Mouse (Mus musculus): ENCODE results near the gene Mas1. TPM values are rescaled to one million over a fixed set of nuclear protein-coding genes. Genes with fewer than 3 reads are reported as not detected.

Mas1 gene
- polyA plus RNA-seq, 1 experiment: not detected

DNA sequence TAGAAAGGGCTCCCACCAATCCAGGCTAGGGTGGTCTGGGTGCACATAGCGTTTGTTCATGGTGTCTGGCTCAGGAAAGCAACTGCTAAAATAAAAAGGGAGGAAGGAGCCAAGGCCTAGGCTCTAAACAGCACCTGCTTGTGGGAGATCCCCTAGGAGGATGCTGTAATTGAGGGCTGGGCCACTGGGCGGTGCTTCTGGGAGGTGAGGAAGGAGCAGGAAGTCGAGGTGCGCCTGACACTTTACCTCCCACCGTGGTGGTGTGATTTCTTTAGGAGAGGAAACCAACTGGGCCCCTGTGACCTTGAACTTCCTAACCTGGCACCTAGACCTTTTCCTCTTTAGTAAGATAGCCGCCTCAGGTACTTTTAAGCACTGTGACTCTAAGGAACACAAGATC is 18.7 kb upstream of the Mas1 start:
- Histone ChIP-seq H3ac (ENCODE audit: control insufficient read depth, insufficient read length, low read depth) (no peak overlapping the region), H3K36me3 (ENCODE audit: control insufficient read depth, insufficient read depth) (no peaks in the 10 kb centered on the region), H3K27me3 (ENCODE audit: control insufficient read depth, insufficient read depth, insufficient read length) (no peaks in the 10 kb centered on the region), H3K4me3 (ENCODE audit: insufficient read depth, poor library complexity, severe bottlenecking) (no peak overlapping the region), H3K79me2 (ENCODE audit: control insufficient read depth, insufficient read depth) (no peaks in the 10 kb centered on the region), H3K79me3 (ENCODE audit: low read depth) (no peaks in the 10 kb centered on the region)
- TF ChIP-seq CEBPB (IDR thresholded peaks at IDR 0.05; ENCODE audit: low read depth): no peak
- TF ChIP-seq CTCF (IDR thresholded peaks at IDR 0.05; ENCODE audit: control insufficient read depth, insufficient read depth, insufficient read length): no peak

DNA sequence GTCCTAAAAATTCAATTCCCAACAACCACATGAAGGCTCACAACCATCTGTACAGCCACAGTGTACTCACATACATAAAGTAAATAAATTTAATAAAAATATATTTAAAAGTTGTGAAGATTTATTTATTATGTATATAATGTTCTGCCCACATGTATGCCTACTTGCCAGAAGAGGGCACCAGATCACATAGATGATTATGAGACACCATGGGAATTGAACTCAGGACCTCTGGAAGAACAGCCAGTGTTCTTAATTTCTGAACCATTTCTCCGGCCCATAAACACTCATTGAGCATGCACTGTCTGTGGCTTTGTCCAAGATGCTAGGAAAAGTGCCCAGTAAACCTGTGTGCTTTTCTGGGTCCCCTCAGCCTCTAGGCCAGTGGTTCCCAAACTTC is 13.3 kb upstream of the Mas1 start:
- H3K36me3 ChIP-seq (ENCODE audit: control insufficient read depth, insufficient read depth): no peaks in the 10 kb centered on the region
- TF ChIP-seq CEBPB (IDR thresholded peaks at IDR 0.05; ENCODE audit: low read depth): no peak
- no peak for TF ChIP-seq MYOD1 (IDR thresholded peaks at IDR 0.05; ENCODE audit: control insufficient read depth, insufficient read length, low read depth)
- TF ChIP-seq CTCF (IDR thresholded peaks at IDR 0.05; ENCODE audit: control insufficient read depth, insufficient read depth, insufficient read length): no peak
- no peak for TF ChIP-seq FOSL1 (IDR thresholded peaks at IDR 0.05; ENCODE audit: insufficient read depth, low read length, poor library complexity, severe bottlenecking)
- TF ChIP-seq USF1 (IDR thresholded peaks at IDR 0.05; ENCODE audit: low read depth): no peak
- no peak for TF ChIP-seq MAX (IDR thresholded peaks at IDR 0.05)
- TF ChIP-seq MYOG (IDR thresholded peaks at IDR 0.05; ENCODE audit: control insufficient read depth, extremely low read depth, insufficient read length): no peak

DNA sequence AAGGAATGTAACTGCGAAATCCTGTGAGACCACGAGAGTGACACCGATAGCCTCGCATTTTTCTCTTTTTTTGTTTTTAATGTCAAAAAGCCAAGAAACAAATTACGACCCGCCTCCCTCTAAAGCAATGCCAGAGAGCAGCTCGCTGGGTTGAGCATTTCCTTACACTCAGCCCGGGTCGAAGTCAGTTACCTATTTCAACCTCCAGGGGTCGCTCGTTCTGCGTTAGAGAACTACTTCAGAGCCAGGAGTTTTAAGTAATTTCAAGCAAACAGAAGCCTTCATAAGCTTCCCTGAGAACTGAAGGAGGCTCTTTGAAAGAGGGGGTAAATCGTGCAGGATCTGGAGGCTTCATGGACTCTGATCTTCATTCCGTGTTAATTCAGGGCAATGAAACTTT is 12.2 kb upstream of the Mas1 start:
- Histone ChIP-seq H3K79me2 (ENCODE audit: control insufficient read depth, insufficient read depth) (no peaks in the 10 kb centered on the region), H3K36me3 (ENCODE audit: control insufficient read depth, insufficient read depth) (no peaks in the 10 kb centered on the region), H3ac (ENCODE audit: control insufficient read depth, insufficient read length, low read depth) (no peak overlapping the region), H3K79me3 (ENCODE audit: low read depth) (no peaks in the 10 kb centered on the region), H3K27me3 (ENCODE audit: control insufficient read depth, insufficient read depth, insufficient read length) (peaks cover 15% of the 10 kb centered on the region), H3K4me3 (ENCODE audit: insufficient read depth, poor library complexity, severe bottlenecking) (no peak overlapping the region)
- TF ChIP-seq CTCF (IDR thresholded peaks at IDR 0.05; ENCODE audit: control insufficient read depth, insufficient read depth, insufficient read length) (peak; percentile 28), CEBPB (IDR thresholded peaks at IDR 0.05; ENCODE audit: low read depth) (no peak), MYOD1 (IDR thresholded peaks at IDR 0.05; ENCODE audit: control insufficient read depth, insufficient read length, low read depth) (no peak)

More for the DNA sequence above, 13.3 kb upstream of the Mas1 start:
- H3ac ChIP-seq (ENCODE audit: control insufficient read depth, insufficient read length, low read depth): no peak overlapping the region
- H3K79me2 ChIP-seq (ENCODE audit: control insufficient read depth, insufficient read depth): no peaks in the 10 kb centered on the region
- no peaks in the 10 kb centered on the region for H3K79me3 ChIP-seq (ENCODE audit: low read depth)
- no peak overlapping the region for H3K4me3 ChIP-seq (ENCODE audit: insufficient read depth, poor library complexity, severe bottlenecking)
- H3K27me3 ChIP-seq (ENCODE audit: control insufficient read depth, insufficient read depth, insufficient read length): peaks cover 15% of the 10 kb centered on the region

DNA sequence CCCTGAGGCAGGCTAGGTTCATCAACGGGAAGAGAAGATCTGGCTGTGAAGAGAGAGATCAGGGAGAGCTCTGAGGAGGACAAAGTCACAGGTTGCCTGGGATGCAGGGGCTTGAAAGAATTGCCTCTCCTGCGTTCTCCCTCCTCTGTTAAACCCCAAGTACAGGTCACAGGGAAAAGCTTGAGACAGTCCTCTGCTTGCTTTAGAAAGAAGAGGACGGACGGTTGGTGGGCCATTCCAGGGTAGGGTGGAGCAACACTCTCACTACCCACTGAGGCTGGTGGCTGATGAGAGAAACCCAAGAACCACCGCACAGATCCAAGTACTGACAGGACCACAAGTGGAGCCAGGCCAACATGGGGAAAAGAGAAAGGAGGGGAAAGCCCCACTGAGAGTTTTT is 7.8 kb upstream of the Mas1 start, which contains the start of gene Mrgprh:
Mrgprh (plus strand) TSS at position 301 of the 400 bp plus-strand sequence.
- peaks cover 33% of the 10 kb centered on the region for H3K27me3 ChIP-seq (ENCODE audit: control insufficient read depth, insufficient read depth, insufficient read length)
- no peaks in the 10 kb centered on the region for H3K79me2 ChIP-seq (ENCODE audit: control insufficient read depth, insufficient read depth)
- TF ChIP-seq FOSL1 (IDR thresholded peaks at IDR 0.05; ENCODE audit: insufficient read depth, low read length, poor library complexity, severe bottlenecking) (no peak), MAX (IDR thresholded peaks at IDR 0.05) (no peak), MYOD1 (IDR thresholded peaks at IDR 0.05; ENCODE audit: control insufficient read depth, insufficient read length, low read depth) (no peak), MYOG (IDR thresholded peaks at IDR 0.05; ENCODE audit: control insufficient read depth, extremely low read depth, insufficient read length) (no peak)
- H3ac ChIP-seq (ENCODE audit: control insufficient read depth, insufficient read length, low read depth): no peak within 1 kb of the TSS
- H3K79me3 ChIP-seq (ENCODE audit: low read depth): no peaks in the 10 kb centered on the region
- H3K4me3 ChIP-seq (ENCODE audit: insufficient read depth, poor library complexity, severe bottlenecking): no peak within 1 kb of the TSS
- no peaks in the 10 kb centered on the region for H3K36me3 ChIP-seq (ENCODE audit: control insufficient read depth, insufficient read depth)

DNA sequence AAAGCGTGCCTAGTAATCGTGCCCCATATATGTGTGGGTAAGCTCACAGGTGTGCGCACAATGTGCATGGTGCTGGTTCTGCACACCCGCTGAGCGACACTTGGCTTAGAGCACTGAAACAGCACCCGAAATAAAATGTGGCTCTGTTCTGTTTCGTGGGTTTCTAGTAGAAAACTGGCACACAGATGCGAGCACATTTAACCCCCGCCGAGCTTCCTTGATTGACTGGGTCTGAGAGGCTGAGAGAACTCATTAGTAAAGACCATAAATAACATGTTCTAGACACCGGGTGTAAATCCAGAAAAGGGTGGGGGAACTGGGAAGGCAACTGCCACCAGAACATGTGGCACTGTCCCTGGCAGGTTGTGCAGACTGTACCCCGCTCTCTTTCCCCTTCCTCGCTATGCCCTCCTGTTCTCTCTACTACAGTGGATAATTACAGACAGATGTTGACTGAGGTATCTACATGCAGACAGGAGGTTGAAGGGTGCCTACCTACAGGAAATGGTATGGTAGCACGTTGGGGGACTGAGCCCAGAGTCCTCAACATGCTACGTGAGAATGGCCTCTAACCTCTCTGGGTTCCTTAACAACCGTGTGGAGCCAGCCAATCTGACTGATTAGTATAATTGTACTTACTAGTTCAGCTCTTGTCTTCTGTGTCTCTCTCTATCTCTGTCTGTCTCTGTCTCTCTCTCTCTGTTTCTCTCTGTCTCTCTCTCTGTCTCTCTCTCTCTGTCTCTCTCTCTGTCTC is 4.5 kb upstream of the Mas1 start:
- Histone ChIP-seq H3K79me3 (ENCODE audit: low read depth) (no peaks in the 10 kb centered on the region), H3K27me3 (ENCODE audit: control insufficient read depth, insufficient read depth, insufficient read length) (peaks cover 22% of the 10 kb centered on the region), H3K36me3 (ENCODE audit: control insufficient read depth, insufficient read depth) (no peaks in the 10 kb centered on the region), H3K79me2 (ENCODE audit: control insufficient read depth, insufficient read depth) (no peaks in the 10 kb centered on the region), H3ac (ENCODE audit: control insufficient read depth, insufficient read length, low read depth) (no peak overlapping the region), H3K4me3 (ENCODE audit: insufficient read depth, poor library complexity, severe bottlenecking) (no peak overlapping the region)
- TF ChIP-seq MYOG (IDR thresholded peaks at IDR 0.05; ENCODE audit: control insufficient read depth, extremely low read depth, insufficient read length) (no peak), CEBPB (IDR thresholded peaks at IDR 0.05; ENCODE audit: low read depth) (no peak), CTCF (IDR thresholded peaks at IDR 0.05; ENCODE audit: control insufficient read depth, insufficient read depth, insufficient read length) (no peak)

DNA sequence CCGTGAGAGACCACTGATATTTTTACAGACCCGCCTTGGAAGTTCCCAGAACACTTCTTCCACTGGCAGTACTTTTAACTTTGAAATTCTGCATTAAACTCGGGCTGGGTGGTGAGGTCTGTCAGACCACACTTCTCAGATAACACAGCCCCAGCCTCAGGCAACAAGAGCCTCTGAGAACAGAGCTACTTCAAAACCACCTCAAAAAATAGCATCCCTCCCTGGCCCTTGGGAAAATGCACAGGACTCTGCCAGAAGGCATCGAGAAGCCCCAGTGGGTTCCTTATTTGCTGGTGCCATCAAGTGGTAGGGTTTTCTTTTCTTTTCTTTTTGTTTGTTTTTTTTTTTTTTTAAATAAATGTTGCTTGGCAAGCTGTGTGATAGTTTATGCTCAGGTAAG is 697 bp upstream of the Mas1 start:
- H3ac ChIP-seq (ENCODE audit: control insufficient read depth, insufficient read length, low read depth): no peak overlapping the region
- H3K36me3 ChIP-seq (ENCODE audit: control insufficient read depth, insufficient read depth): no peaks in the 10 kb centered on the region
- H3K4me3 ChIP-seq (ENCODE audit: insufficient read depth, poor library complexity, severe bottlenecking): no peak overlapping the region
- TF ChIP-seq MAX (IDR thresholded peaks at IDR 0.05) (no peak), CEBPB (IDR thresholded peaks at IDR 0.05; ENCODE audit: low read depth) (no peak), MYOG (IDR thresholded peaks at IDR 0.05; ENCODE audit: control insufficient read depth, extremely low read depth, insufficient read length) (no peak), CTCF (IDR thresholded peaks at IDR 0.05; ENCODE audit: control insufficient read depth, insufficient read depth, insufficient read length) (no peak), FOSL1 (IDR thresholded peaks at IDR 0.05; ENCODE audit: insufficient read depth, low read length, poor library complexity, severe bottlenecking) (no peak), USF1 (IDR thresholded peaks at IDR 0.05; ENCODE audit: low read depth) (no peak), MYOD1 (IDR thresholded peaks at IDR 0.05; ENCODE audit: control insufficient read depth, insufficient read length, low read depth) (no peak)
- peaks cover 17% of the 10 kb centered on the region for H3K27me3 ChIP-seq (ENCODE audit: control insufficient read depth, insufficient read depth, insufficient read length)
- H3K79me2 ChIP-seq (ENCODE audit: control insufficient read depth, insufficient read depth): no peaks in the 10 kb centered on the region
- no peaks in the 10 kb centered on the region for H3K79me3 ChIP-seq (ENCODE audit: low read depth)
